Mouse (Mus musculus) liver, embryonic 11.5 days (tissue): ENCODE results near the gene Ntrk3. TPM values are rescaled to one million over a fixed set of nuclear protein-coding genes. Genes with fewer than 3 reads are reported as not detected.

ENCODE experiments used
- ATAC-seq: fragments of 200-750 bp; cut with Nextera tagmentation; replicated peaks from 2 replicates; pipeline ENCODE4 v1.8.0; 2017; ENCODE audit warnings: moderate number of reproducible peaks, mild to moderate bottlenecking, moderate TSS enrichment, moderate library complexity; ENCODE audit not compliant: low FRiP score
- DNase-seq: peaks from one replicate; pipeline ENCODE4 v3.0.0-alpha.2; 2017; ENCODE audit warnings: low spot score
- H3K27ac ChIP-seq: fragments of 300-500 bp; sonication (generic); 2 replicates; pipeline ENCODE4 v1.5.1; 2014; ENCODE audit warnings: mild to moderate bottlenecking, low read depth, low read length, control low read depth
- H3K27me3 ChIP-seq: fragments of 300-500 bp; sonication (generic); replicated peaks from 2 replicates; pipeline ENCODE4 v1.6.1; 2014; ENCODE audit warnings: low read length, mixed read lengths; ENCODE audit not compliant: control insufficient read depth, insufficient read depth
- H3K36me3 ChIP-seq: fragments of 300-500 bp; sonication (generic); 2 replicates; pipeline ENCODE4 v1.6.1; 2014; ENCODE audit warnings: mild to moderate bottlenecking, low read length, moderate library complexity, mixed read lengths; ENCODE audit not compliant: control insufficient read depth, insufficient read depth
- H3K4me1 ChIP-seq: fragments of 300-500 bp; sonication (generic); replicated peaks from 2 replicates; pipeline ENCODE4 v1.6.1; 2014; ENCODE audit warnings: low read length, mixed read lengths; ENCODE audit not compliant: control insufficient read depth, insufficient read depth
- H3K4me2 ChIP-seq: fragments of 300-500 bp; sonication (generic); 2 replicates; pipeline ENCODE4 v1.6.1; 2014; ENCODE audit warnings: mild to moderate bottlenecking, control low read depth, moderate library complexity
- H3K4me3 ChIP-seq: fragments of 300-500 bp; sonication (generic); 2 replicates; pipeline ENCODE4 v1.5.1; 2014; ENCODE audit warnings: low read depth, low read length, control low read depth
- H3K9ac ChIP-seq: fragments of 300-500 bp; sonication (generic); 2 replicates; pipeline ENCODE4 v1.6.1; 2014; ENCODE audit warnings: low read depth, low read length, control low read depth
- H3K9me3 ChIP-seq: fragments of 300-500 bp; sonication (generic); 2 replicates; pipeline ENCODE4 v1.6.1; 2016; ENCODE audit warnings: low read length, inconsistent platforms, mixed read lengths; ENCODE audit not compliant: control insufficient read depth
- WGBS: fragments of 180-500 bp; shearing (Covaris S2); extraction: QIAGEN DNeasy Blood & Tissue Kit; methylation state at CpG from one replicate; pipeline ENCODE4 v1.1.7; 2014; 5-methylcytosine and 5-hydroxymethylcytosine counted together
- polyA plus RNA-seq: library from polyadenylated mRNA; unstranded; fragments of >200 nt; fragmentation: Nextera tagmentation; extraction: Ambion mirVana; gene quantifications from 2 replicates; pipeline ENCODE4 v1.2.1, GENCODE M21; 2014

Ntrk3 gene
- polyA plus RNA-seq, 1 experiment from 2014 or later: 2.3 TPM

DNA sequence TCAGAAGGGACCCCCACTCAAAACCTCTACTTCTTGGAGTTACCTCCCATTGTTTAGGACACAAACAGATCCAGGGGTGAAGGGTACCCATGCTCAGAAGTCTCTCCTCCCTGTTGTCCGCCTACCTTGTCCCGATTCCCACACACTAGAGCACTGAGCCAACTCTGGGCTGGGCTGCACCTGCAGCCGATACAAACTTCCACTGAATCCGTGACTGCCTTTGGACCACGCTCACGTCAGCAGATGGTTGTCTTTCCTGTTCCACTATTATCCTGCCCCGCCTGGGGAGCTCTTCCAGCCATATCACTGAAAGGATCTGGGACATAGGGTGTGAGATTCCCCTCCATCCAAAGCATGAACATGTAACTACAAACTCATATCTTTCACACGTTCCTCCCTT, 188.4 kb downstream of the Ntrk3 start:
- no peak overlapping the region for H3K27ac ChIP-seq
- 77% methylated on average over 8 of the region's 8 CpGs for WGBS
- no peaks in the 10 kb centered on the region for H3K36me3 ChIP-seq
- no peaks in the 10 kb centered on the region for H3K27me3 ChIP-seq
- no peak overlapping the region for H3K4me3 ChIP-seq
- no peak overlapping the region for H3K9ac ChIP-seq
- DNase-seq (no peak), ATAC-seq (no peak)
- no peaks in the 10 kb centered on the region for H3K9me3 ChIP-seq
- no peaks in the 10 kb centered on the region for H3K4me1 ChIP-seq
- no peak overlapping the region for H3K4me2 ChIP-seq

GRCm38 (mm10) chr7:78548721-78549120, 189.1 kb downstream of the Ntrk3 start:
- ATAC-seq (no peak), DNase-seq (no peak)
- WGBS: 79% methylated on average over 5 of the region's 5 CpGs
- Histone ChIP-seq H3K27me3 (no peaks in the 10 kb centered on the region), H3K36me3 (no peaks in the 10 kb centered on the region), H3K9me3 (no peaks in the 10 kb centered on the region), H3K4me1 (no peaks in the 10 kb centered on the region), H3K27ac (no peak overlapping the region), H3K9ac (no peak overlapping the region), H3K4me2 (no peak overlapping the region), H3K4me3 (no peak overlapping the region)

DNA sequence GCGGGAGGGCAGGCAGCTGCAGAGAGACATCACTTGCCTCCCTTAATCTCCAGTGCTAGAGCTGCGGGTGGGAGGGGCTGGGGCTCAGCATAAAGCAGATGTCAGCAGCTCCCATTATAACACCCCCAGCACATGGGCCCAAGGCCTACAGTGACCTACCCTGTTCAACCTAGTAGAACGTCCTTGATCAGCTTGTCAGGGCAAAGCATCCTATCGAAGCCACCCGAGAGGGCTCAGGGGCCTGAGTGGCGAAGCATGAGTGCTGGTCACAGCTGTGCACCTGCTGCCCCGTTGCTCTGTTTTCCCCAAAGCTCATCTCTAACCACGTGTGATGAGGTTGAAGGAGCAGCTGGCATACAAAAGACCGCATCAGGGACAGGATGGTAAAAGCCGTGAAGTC, 191.3 kb downstream of the Ntrk3 start:
- ATAC-seq: no peak
- WGBS: 80% methylated on average over 10 of the region's 10 CpGs
- Histone ChIP-seq H3K4me2 (no peak overlapping the region), H3K9me3 (no peaks in the 10 kb centered on the region), H3K9ac (no peak overlapping the region), H3K4me3 (no peak overlapping the region), H3K4me1 (no peaks in the 10 kb centered on the region), H3K36me3 (no peaks in the 10 kb centered on the region), H3K27ac (no peak overlapping the region), H3K27me3 (no peaks in the 10 kb centered on the region)
- DNase-seq: no peak

GRCm38 (mm10) chr7:78542468-78542867, 195.3 kb downstream of the Ntrk3 start:
- WGBS: 68% methylated on average over 4 of the region's 4 CpGs
- DNase-seq: no peak

GRCm38 (mm10) chr7:78530286-78530685, 207.5 kb downstream of the Ntrk3 start:
- no peak overlapping the region for H3K27ac ChIP-seq
- no peak overlapping the region for H3K4me3 ChIP-seq
- no peaks in the 10 kb centered on the region for H3K4me1 ChIP-seq
- DNase-seq (no peak), ATAC-seq (no peak)
- no peaks in the 10 kb centered on the region for H3K36me3 ChIP-seq
- no peaks in the 10 kb centered on the region for H3K27me3 ChIP-seq
- no peaks in the 10 kb centered on the region for H3K9me3 ChIP-seq
- no peak overlapping the region for H3K9ac ChIP-seq
- 53% methylated on average over 6 of the region's 6 CpGs for WGBS
- no peak overlapping the region for H3K4me2 ChIP-seq

More at GRCm38 (mm10) chr7:78542468-78542867, 195.3 kb downstream of the Ntrk3 start:
- Histone ChIP-seq H3K4me3 (no peak overlapping the region), H3K27me3 (no peaks in the 10 kb centered on the region), H3K9ac (no peak overlapping the region), H3K27ac (no peak overlapping the region), H3K9me3 (no peaks in the 10 kb centered on the region), H3K4me1 (no peaks in the 10 kb centered on the region), H3K4me2 (no peak overlapping the region), H3K36me3 (no peaks in the 10 kb centered on the region)
- no peak for ATAC-seq

GRCm38 (mm10) chr7:78528008-78528407, 209.8 kb downstream of the Ntrk3 start:
- H3K4me3 ChIP-seq: no peak overlapping the region
- H3K27ac ChIP-seq: no peak overlapping the region
- ATAC-seq (no peak), DNase-seq (no peak)
- H3K4me2 ChIP-seq: no peak overlapping the region
- no peak overlapping the region for H3K9ac ChIP-seq
- no peaks in the 10 kb centered on the region for H3K4me1 ChIP-seq
- WGBS: 89% methylated on average over 3 of the region's 3 CpGs
- H3K36me3 ChIP-seq: no peaks in the 10 kb centered on the region
- no peaks in the 10 kb centered on the region for H3K27me3 ChIP-seq
- H3K9me3 ChIP-seq: no peaks in the 10 kb centered on the region

GRCm38 (mm10) chr7:78527564-78527963, 210.2 kb downstream of the Ntrk3 start:
- H3K4me2 ChIP-seq: no peak overlapping the region
- WGBS: 55% methylated on average over 4 of the region's 4 CpGs
- no peak overlapping the region for H3K4me3 ChIP-seq
- H3K9me3 ChIP-seq: no peaks in the 10 kb centered on the region
- H3K36me3 ChIP-seq: no peaks in the 10 kb centered on the region
- H3K9ac ChIP-seq: no peak overlapping the region
- H3K27me3 ChIP-seq: no peaks in the 10 kb centered on the region
- no peaks in the 10 kb centered on the region for H3K4me1 ChIP-seq
- ATAC-seq (no peak), DNase-seq (no peak)
- H3K27ac ChIP-seq: no peak overlapping the region

- Histone ChIP-seq H3K27me3 (no peaks in the 10 kb centered on the region), H3K9ac (no peak overlapping the region), H3K4me3 (no peak overlapping the region), H3K4me2 (no peak overlapping the region), H3K9me3 (no peaks in the 10 kb centered on the region), H3K4me1 (no peaks in the 10 kb centered on the region), H3K27ac (no peak overlapping the region), H3K36me3 (no peaks in the 10 kb centered on the region)
- ATAC-seq: no peak
- no peak for DNase-seq
- WGBS: 83% methylated on average over 9 of the region's 9 CpGs
These were observed 217.4 kb downstream of the Ntrk3 start for GRCm38 (mm10) chr7:78520243-78520927.

DNA sequence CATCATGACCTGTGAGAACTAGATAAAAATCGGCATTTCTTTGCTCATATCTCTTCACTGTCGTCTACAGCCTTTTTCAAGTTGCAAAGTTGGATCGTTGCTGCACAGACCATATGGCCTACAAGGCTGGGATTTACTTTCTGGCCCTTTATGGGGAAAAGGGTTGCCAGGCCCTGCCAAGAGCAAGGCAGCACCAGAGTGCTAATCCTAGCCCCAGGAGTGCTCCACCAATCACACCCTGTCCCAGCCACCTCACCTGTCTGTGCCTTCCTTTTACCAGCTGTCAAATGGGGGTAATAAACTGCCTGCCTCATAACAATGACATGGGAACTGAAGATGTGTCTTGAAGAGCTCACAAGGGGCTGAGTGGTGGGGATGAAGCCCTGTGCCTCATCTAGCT, 218.1 kb downstream of the Ntrk3 start:
- DNase-seq: no peak
- Histone ChIP-seq H3K4me3 (no peak overlapping the region), H3K9ac (no peak overlapping the region), H3K4me2 (no peak overlapping the region), H3K9me3 (no peaks in the 10 kb centered on the region), H3K27me3 (no peaks in the 10 kb centered on the region), H3K27ac (no peak overlapping the region), H3K36me3 (no peaks in the 10 kb centered on the region), H3K4me1 (no peaks in the 10 kb centered on the region)
- no peak for ATAC-seq
- 81% methylated on average over 3 of the region's 3 CpGs for WGBS
